Mouse (Mus musculus) stomach, adult 2 months (tissue): Measurements from ENCODE around the gene Ap1ar. TPM values are rescaled to one million over a fixed set of nuclear protein-coding genes. Genes with fewer than 3 reads are reported as not detected.

Source experiments
- polyA plus RNA-seq: library from polyadenylated mRNA; depleted of rRNA; stranded (reverse); fragments of >200 nt; gene quantifications from 2 replicates; pipeline ENCODE4 v1.2.3, GENCODE M21; 2012; rRNA removed

Ap1ar gene
- polyA plus RNA-seq: 9.7 and 16.2 TPM in 2 replicates

GRCm38 (mm10) chr3:127837154-127837865, at the start of gene Ap1ar:
Gene Ap1ar, minus strand, starts transcription at chr3:127837523.

GRCm38 (mm10) chr3:127789500-127790191, 47.7 kb downstream of the Ap1ar start, which contains the start of gene Tifa:
Gene Tifa, plus strand, starts transcription at chr3:127789805.

GRCm38 (mm10) chr3:127780021-127780644, 57.2 kb downstream of the Ap1ar start, which contains the start of gene Alpk1:
Gene Alpk1, minus strand, starts transcription at chr3:127780527.

Other genes starting within 250 kb of the Ap1ar start
- not detected in 2 replicates for gene Neurog2, start 204.4 kb downstream of the Ap1ar start, polyA plus RNA-seq
- gene Alpk1, start 57.0 kb downstream of the Ap1ar start, polyA plus RNA-seq: 0.30 and 0.55 TPM in 2 replicates
- gene Tifa, start 47.7 kb downstream of the Ap1ar start, polyA plus RNA-seq: 4.6 and 5.4 TPM in 2 replicates
- gene Fam241a, start 58.8 kb upstream of the Ap1ar start, polyA plus RNA-seq: 2.4 and 4.6 TPM in 2 replicates